Mouse (Mus musculus): ENCODE results near the gene Gars. TPM values are rescaled to one million over a fixed set of nuclear protein-coding genes. Genes with fewer than 3 reads are reported as not detected.

Gene Gars
- 103 TPM in 2 replicates for polyA plus RNA-seq (2015; fragmentation: Nextera tagmentation; extraction: Ambion mirVana)

DNA sequence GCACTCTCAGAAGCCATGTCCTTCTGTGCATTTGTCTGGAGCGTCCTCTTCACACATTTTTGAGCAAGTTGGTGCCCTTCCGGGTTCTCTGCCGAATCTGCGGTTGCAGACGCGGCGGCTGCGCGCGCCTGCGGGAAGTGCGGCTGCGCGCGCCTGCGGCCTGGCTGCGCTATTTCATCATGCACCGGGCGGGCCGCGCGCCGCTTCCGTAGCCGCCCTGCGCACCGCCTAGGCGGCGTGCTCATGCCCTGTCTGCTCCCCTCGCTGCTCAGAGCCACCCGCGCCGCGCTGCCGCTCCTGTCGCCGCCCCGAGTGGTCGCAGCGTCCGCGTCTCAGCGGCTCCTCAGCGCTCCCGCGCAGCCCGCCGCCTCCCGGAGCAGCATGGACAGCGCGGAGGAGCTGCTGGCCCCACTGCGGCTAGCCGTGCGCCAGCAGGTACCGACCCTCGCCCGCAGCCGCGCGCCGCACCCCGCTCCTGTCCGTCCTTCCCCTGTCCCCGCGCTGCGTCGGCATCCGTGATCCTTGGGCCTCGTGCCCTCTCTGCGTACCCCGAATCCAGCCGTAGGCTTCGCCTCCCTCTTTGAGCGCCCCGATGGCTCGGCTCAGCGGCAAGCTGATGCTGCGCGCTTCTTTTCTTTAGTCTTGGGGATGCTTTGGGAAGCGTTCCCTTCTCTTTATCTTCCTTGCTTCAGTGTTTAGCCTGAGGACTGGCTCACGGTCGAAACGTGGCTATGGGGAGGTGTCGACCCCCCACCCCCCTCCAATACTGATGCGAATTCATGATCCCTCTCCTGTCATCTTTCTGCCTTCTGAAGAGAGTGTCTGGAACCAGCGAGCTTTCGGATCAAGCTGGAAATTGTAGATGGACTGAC lies at the start of gene Gars:
Gene Gars, plus strand, starts transcription at position 209 of the 872 bp plus-strand sequence.
- H3K4me2 ChIP-seq (replicated peaks; ENCODE audit: low read depth): peak within 1 kb of the TSS; percentile 72
- TF ChIP-seq CTCF (IDR thresholded peaks at IDR 0.05; ENCODE audit: low read depth): no peak; the same call in 1 of the 2 replicates
- no peak for TF ChIP-seq EP300 (optimal IDR thresholded peaks at IDR 0.05)
- peak within 1 kb of the TSS; percentile 97 for H3K27ac ChIP-seq (replicated peaks)
- no peaks in the 10 kb centered on the region for H3K36me3 ChIP-seq (ENCODE audit: control insufficient read depth, insufficient read depth, low read length)
- H3K27me3 ChIP-seq (ENCODE audit: control insufficient read depth, insufficient read depth, low read length): no peaks in the 10 kb centered on the region
- H3K9ac ChIP-seq (ENCODE audit: low read length): peak within 1 kb of the TSS; percentile 89
- peak within 1 kb of the TSS; percentile 91 for H3K4me3 ChIP-seq (ENCODE audit: low read depth, low read length)
- ATAC-seq (ENCODE audit: low FRiP score, low TSS enrichment) (peak; percentile 96), DNase-seq (ENCODE audit: low spot score) (peak; percentile 89)
- no peaks in the 10 kb centered on the region for H3K9me3 ChIP-seq (ENCODE audit: control insufficient read depth, low read length)
- no peaks in the 10 kb centered on the region; the same call in 1 of the 2 replicates for H3K4me1 ChIP-seq (replicated peaks; ENCODE audit: control insufficient read depth, insufficient read depth)
- WGBS: under 1% methylated on average over 69 of the region's 87 CpGs

DNA sequence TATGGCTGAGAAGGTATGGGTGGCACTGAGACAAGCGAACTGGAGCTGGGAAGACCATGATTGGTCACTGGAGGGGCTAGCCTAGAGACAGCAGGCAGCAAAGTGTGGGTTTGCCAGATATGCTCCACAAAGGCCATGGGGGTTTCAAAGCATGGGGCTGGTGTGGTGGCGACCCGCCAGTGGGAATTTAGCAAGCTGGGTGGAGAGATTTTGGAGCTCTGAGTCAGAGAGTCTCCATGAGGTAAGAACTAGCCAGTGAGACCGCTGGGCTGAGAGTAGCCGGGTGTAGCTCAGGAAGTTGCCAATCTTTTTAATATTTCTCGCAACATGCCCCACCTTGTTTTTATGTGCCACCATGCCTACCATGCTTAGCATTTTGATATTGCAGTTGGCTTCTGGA lies 49.7 kb upstream of the Gars start:
- Histone ChIP-seq H3K36me3 (ENCODE audit: control insufficient read depth, insufficient read depth, low read length) (no peaks in the 10 kb centered on the region; the same call in 1 of the 2 replicates), H3K27me3 (ENCODE audit: control insufficient read depth, insufficient read depth, low read length) (no peaks in the 10 kb centered on the region), H3K4me1 (replicated peaks; ENCODE audit: control insufficient read depth, insufficient read depth) (no peaks in the 10 kb centered on the region), H3K4me2 (replicated peaks; ENCODE audit: low read depth) (no peak overlapping the region), H3K4me3 (ENCODE audit: low read depth, low read length) (no peak overlapping the region), H3K9me3 (ENCODE audit: control insufficient read depth, low read length) (no peaks in the 10 kb centered on the region), H3K9ac (ENCODE audit: low read length) (no peak overlapping the region), H3K27ac (replicated peaks) (no peak overlapping the region)
- no peak for TF ChIP-seq CTCF (IDR thresholded peaks at IDR 0.05; ENCODE audit: low read depth)
- TF ChIP-seq EP300 (optimal IDR thresholded peaks at IDR 0.05): no peak
- ATAC-seq (ENCODE audit: low FRiP score, low TSS enrichment) (no peak), DNase-seq (ENCODE audit: low spot score) (no peak)
- WGBS: 92% methylated on average over 6 of the region's 6 CpGs

DNA sequence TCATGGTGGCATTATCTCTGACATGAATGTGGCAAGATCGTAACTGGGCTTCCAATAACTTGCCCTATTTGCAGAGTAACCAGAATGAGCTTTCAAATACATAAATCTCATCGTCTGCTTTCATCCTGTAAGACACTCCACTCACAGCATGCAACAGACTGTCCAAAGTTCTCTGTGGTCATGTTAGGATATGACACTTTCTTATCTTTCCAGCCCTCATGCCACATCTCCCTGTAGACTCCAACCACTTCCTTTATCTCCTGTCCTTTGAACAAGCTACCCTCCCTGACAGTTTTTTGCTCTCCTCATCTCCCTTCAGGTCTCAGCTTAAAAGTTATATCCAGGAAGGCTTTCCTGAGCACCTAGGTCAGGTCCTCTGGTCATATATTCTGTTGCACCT lies 46.6 kb upstream of the Gars start:
- Histone ChIP-seq H3K36me3 (ENCODE audit: control insufficient read depth, insufficient read depth, low read length) (no peaks in the 10 kb centered on the region), H3K4me2 (replicated peaks; ENCODE audit: low read depth) (no peak overlapping the region), H3K27ac (replicated peaks) (no peak overlapping the region), H3K4me1 (replicated peaks; ENCODE audit: control insufficient read depth, insufficient read depth) (no peaks in the 10 kb centered on the region), H3K9me3 (ENCODE audit: control insufficient read depth, low read length) (no peaks in the 10 kb centered on the region), H3K9ac (ENCODE audit: low read length) (no peak overlapping the region), H3K27me3 (ENCODE audit: control insufficient read depth, insufficient read depth, low read length) (no peaks in the 10 kb centered on the region), H3K4me3 (ENCODE audit: low read depth, low read length) (no peak overlapping the region)
- TF ChIP-seq CTCF (IDR thresholded peaks at IDR 0.05; ENCODE audit: low read depth): no peak
- no peak for TF ChIP-seq EP300 (optimal IDR thresholded peaks at IDR 0.05)
- 76% methylated on average over 2 of the region's 2 CpGs for WGBS
- no peak for DNase-seq (ENCODE audit: low spot score)
- no peak for ATAC-seq (ENCODE audit: low FRiP score, low TSS enrichment)

DNA sequence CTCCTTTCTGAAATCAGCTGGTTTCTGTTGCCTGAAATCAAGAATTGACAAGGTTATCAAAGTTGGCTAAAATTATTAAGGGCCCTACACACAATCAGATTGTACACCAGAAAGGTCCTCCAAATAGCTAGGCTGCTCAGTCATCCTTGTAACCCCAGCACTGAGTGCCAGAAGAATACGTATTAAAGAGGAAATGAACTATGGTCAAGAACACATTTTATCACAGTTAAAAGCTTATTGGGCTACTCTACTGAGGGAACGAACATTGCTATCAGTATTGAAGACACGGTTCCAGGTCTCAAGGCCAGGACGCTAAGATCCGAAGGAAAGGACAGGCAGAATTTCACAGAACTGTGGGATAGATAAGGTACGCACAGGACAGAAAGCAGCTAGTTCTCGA lies 45.7 kb upstream of the Gars start:
- 3% methylated on average over 7 of the region's 7 CpGs for WGBS
- Histone ChIP-seq H3K4me3 (ENCODE audit: low read depth, low read length) (peak overlapping the region; percentile 46), H3K27ac (replicated peaks) (0 out of 2 replicates have a peak overlapping the region, but pooled peaks have one; percentile 24), H3K36me3 (ENCODE audit: control insufficient read depth, insufficient read depth, low read length) (no peaks in the 10 kb centered on the region), H3K27me3 (ENCODE audit: control insufficient read depth, insufficient read depth, low read length) (no peaks in the 10 kb centered on the region), H3K9ac (ENCODE audit: low read length) (peak overlapping the region; percentile 50), H3K4me1 (replicated peaks; ENCODE audit: control insufficient read depth, insufficient read depth) (no peaks in the 10 kb centered on the region), H3K4me2 (replicated peaks; ENCODE audit: low read depth) (peak overlapping the region; percentile 89), H3K9me3 (ENCODE audit: control insufficient read depth, low read length) (no peaks in the 10 kb centered on the region)
- TF ChIP-seq CTCF (IDR thresholded peaks at IDR 0.05; ENCODE audit: low read depth): no peak
- TF ChIP-seq EP300 (optimal IDR thresholded peaks at IDR 0.05): no peak
- ATAC-seq (ENCODE audit: low FRiP score, low TSS enrichment) (no peak), DNase-seq (ENCODE audit: low spot score) (no peak)

DNA sequence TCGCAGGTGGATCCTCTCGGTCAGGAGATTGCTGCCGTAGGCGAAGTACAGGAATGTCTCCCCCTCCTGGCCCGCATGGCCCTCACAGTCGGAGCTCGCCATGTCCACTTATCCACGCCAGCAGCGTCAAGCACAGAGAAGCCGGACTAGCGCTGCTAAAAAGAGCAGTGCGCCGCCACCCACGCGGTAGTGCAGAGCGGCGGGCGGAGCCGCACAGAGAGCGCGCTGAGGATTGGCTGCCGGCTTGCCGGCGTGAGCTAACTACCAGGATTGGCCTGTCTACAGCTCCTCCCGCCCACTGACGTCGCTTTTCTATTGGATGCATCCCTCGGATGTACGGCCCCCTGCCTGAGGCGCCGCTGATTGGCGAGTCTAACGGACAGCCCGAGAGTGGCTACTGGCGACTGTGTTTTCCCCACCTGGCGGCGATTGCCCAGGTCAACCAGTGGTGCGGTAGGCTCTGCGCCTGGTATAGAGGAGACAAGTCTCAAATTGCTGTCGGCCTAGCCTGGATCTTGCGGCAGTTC lies 45.0 kb upstream of the Gars start, which contains the start of gene Ggct:
Gene Ggct, minus strand, starts transcription at position 217 of the 527 bp plus-strand sequence.
- peak within 1 kb of the TSS; percentile 46 for H3K4me3 ChIP-seq (ENCODE audit: low read depth, low read length)
- H3K4me2 ChIP-seq (replicated peaks; ENCODE audit: low read depth): peak within 1 kb of the TSS; percentile 89
- TF ChIP-seq EP300 (optimal IDR thresholded peaks at IDR 0.05): no peak
- peak; percentile 79 for TF ChIP-seq CTCF (IDR thresholded peaks at IDR 0.05; ENCODE audit: low read depth)
- H3K9me3 ChIP-seq (ENCODE audit: control insufficient read depth, low read length): no peaks in the 10 kb centered on the region
- peak; percentile 98 for DNase-seq (ENCODE audit: low spot score)
- under 1% methylated on average over 41 of the region's 41 CpGs for WGBS
- no peaks in the 10 kb centered on the region for H3K36me3 ChIP-seq (ENCODE audit: control insufficient read depth, insufficient read depth, low read length)
- no peaks in the 10 kb centered on the region for H3K4me1 ChIP-seq (replicated peaks; ENCODE audit: control insufficient read depth, insufficient read depth)
- H3K27ac ChIP-seq (replicated peaks): 0 out of 2 replicates have a peak within 1 kb of the TSS, but pooled peaks have one; percentile 24
- peak; percentile 100 for ATAC-seq (ENCODE audit: low FRiP score, low TSS enrichment)
- H3K27me3 ChIP-seq (ENCODE audit: control insufficient read depth, insufficient read depth, low read length): no peaks in the 10 kb centered on the region
- peak within 1 kb of the TSS; percentile 50 for H3K9ac ChIP-seq (ENCODE audit: low read length)
